Comparison of ENCODE assay signal across 12 mouse cellular contexts in the genomic region with DNA sequence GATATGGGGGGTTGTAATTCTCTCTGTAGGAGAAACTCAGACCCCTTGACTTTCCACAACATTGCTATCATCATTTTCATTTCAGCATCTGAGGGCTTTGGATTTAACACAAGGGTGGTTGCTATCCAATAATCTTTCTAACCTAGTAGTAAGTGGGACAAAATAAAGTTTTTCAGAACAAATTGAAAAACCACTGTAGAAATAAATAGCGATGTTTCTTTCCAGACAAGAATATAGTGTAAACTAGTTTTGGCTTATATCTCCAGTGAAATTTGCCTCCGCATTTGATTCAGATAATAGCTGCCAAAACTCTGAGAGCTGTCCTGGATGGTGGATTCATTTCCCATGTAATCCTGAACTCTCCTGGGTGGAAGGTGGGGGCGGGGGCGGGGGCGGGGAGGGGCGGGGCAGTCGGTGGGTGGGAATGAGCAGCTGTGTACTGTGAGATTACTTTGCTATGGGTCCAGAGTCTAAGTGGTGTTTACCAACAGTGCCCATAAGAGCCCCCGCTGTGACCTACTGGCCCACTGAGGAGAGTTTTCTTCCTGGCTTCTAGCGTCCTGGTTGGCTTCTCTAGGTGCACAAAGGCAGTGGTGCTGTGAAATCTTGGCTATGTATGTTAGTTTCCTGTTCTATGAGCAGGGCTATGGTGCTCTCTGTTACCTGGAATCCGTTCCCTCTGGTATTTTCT. TPM values are rescaled to one million over a fixed set of nuclear protein-coding genes. Genes with fewer than 3 reads are reported as not detected.
DNase-seq lines count a peak whose midpoint lies in the region; ATAC-seq and TF ChIP-seq lines count a peak whose summit lies in the region.
"Had no signal": no experiment of that assay in that cellular context is flagged by ENCODE, and none has a peak within 500 bp of the region (broad histone marks: within the 10 kb centered on the region; RNA-seq: fewer than 3 reads in every experiment).

No protein-coding gene starts in this region.

- H3K4me2 ChIP-seq in lung, postnatal 0 days (replicated peaks; ENCODE audit: low read depth, low read length) = peak overlapping the region; percentile 68
- H3K4me2 ChIP-seq in liver, embryonic 15.5 days = peak overlapping the region; percentile 34
- H3K4me2 ChIP-seq: forebrain, embryonic 13.5 days had no signal

- H3K27ac ChIP-seq in lung, postnatal 0 days (ENCODE audit: low read length) = no peak overlapping the region
- H3K27ac ChIP-seq in limb, embryonic 10.5 days = peak overlapping the region; percentile 96
- H3K27ac ChIP-seq in liver, embryonic 15.5 days (replicated peaks) = peak overlapping the region; percentile 22; the same call in 1 of the 2 replicates
- H3K27ac ChIP-seq: forebrain, embryonic 13.5 days; midbrain, embryonic 13.5 days had no signal

- no peaks in the 10 kb centered on the region for H3K36me3 ChIP-seq in lung, postnatal 0 days (ENCODE audit: insufficient read depth, low read length)
- H3K36me3 ChIP-seq in limb, embryonic 10.5 days = 0 out of 2 replicates have a peak, but pooled peaks cover 3% of the 10 kb centered on the region
- H3K36me3 ChIP-seq in liver, embryonic 15.5 days (replicated peaks) = no peaks in the 10 kb centered on the region
- H3K36me3 ChIP-seq: midbrain, embryonic 13.5 days had no signal

- TF ChIP-seq EP300 in lung, postnatal 0 days (IDR thresholded peaks at IDR 0.05) = no peak

- no peaks in the 10 kb centered on the region for H3K27me3 ChIP-seq in lung, postnatal 0 days (replicated peaks; ENCODE audit: insufficient read depth, low read length)
- no peaks in the 10 kb centered on the region for H3K27me3 ChIP-seq in limb, embryonic 10.5 days (ENCODE audit: low read depth, poor library complexity, severe bottlenecking)
- H3K27me3 ChIP-seq in liver, embryonic 15.5 days = no peaks in the 10 kb centered on the region
- H3K27me3 ChIP-seq: forebrain, embryonic 13.5 days had no signal

- DNase-seq in lung, postnatal 0 days (ENCODE audit: low spot score) = peak; percentile 26
- no peak for DNase-seq in lung, adult 2 months
- no peak for DNase-seq in limb, embryonic 10.5 days (ENCODE audit: low spot score)
- no peak for DNase-seq in layer of hippocampus, adult 11-12 months (ENCODE audit: low spot score)
- DNase-seq in heart, adult 9 months (ENCODE audit: low spot score in 2 of 2) = no peak
- DNase-seq in heart, adult 8-10 months (ENCODE audit: low spot score) = no peak
- DNase-seq: adrenal gland, adult 2 months; gastrocnemius, postnatal 14 days; lung, adult 18-20 months had no signal

- no peak for TF ChIP-seq CTCF in lung, postnatal 0 days (IDR thresholded peaks at IDR 0.05)
- no peak for TF ChIP-seq CTCF in lung, adult 2 months (IDR thresholded peaks at IDR 0.05; ENCODE audit: insufficient read depth, low read length)

- 0 out of 2 replicates have a peak overlapping the region, but pooled peaks have one; percentile 55 for H3K4me3 ChIP-seq in lung, postnatal 0 days (ENCODE audit: low read depth, low read length)
- no peak overlapping the region for H3K4me3 ChIP-seq in lung, adult 2 months (replicated peaks; ENCODE audit: extremely low read depth, low read depth, low read length)
- H3K4me3 ChIP-seq in limb, embryonic 10.5 days = peak overlapping the region; percentile 65
- H3K4me3 ChIP-seq in liver, embryonic 15.5 days (replicated peaks) = no peak overlapping the region
- H3K4me3 ChIP-seq: forebrain, embryonic 13.5 days; midbrain, embryonic 13.5 days had no signal

- no peak for ATAC-seq in lung, postnatal 0 days
- ATAC-seq in liver, embryonic 15.5 days (ENCODE audit: insufficient read depth) = peak; percentile 67
- ATAC-seq: forebrain, embryonic 13.5 days; midbrain, embryonic 13.5 days had no signal

- H3K4me1 ChIP-seq in lung, postnatal 0 days (ENCODE audit: insufficient read depth, low read depth, low read length) = peaks cover 4% of the 10 kb centered on the region; the same call in 1 of the 2 replicates
- peaks cover 2% of the 10 kb centered on the region; the same call in 1 of the 2 replicates for H3K4me1 ChIP-seq in lung, adult 2 months (ENCODE audit: control insufficient read depth, insufficient read depth, low read length)
- H3K4me1 ChIP-seq in limb, embryonic 10.5 days = peaks cover 50% of the 10 kb centered on the region
- H3K4me1 ChIP-seq in liver, embryonic 15.5 days (replicated peaks) = no peaks in the 10 kb centered on the region

- H3K9me3 ChIP-seq in lung, postnatal 0 days (ENCODE audit: low read length) = no peaks in the 10 kb centered on the region
- H3K9me3 ChIP-seq in limb, embryonic 10.5 days (replicated peaks) = no peaks in the 10 kb centered on the region
- no peaks in the 10 kb centered on the region for H3K9me3 ChIP-seq in liver, embryonic 15.5 days (replicated peaks)
- H3K9me3 ChIP-seq: midbrain, embryonic 13.5 days had no signal

- 32% methylated on average over 9 of the region's 10 CpGs for WGBS in lung, postnatal 0 days
- WGBS in lung, adult 2 months = 38% methylated on average over 10 of the region's 10 CpGs
- 34% methylated on average over 10 of the region's 10 CpGs for WGBS in limb, embryonic 10.5 days
- 43% methylated on average over 10 of the region's 10 CpGs for WGBS in liver, embryonic 15.5 days (ENCODE audit: insufficient replicate concordance)

- no peak overlapping the region for H3K9ac ChIP-seq in lung, postnatal 0 days (replicated peaks; ENCODE audit: low read depth)
- H3K9ac ChIP-seq in liver, embryonic 15.5 days = no peak overlapping the region
- H3K9ac ChIP-seq: forebrain, embryonic 13.5 days; midbrain, embryonic 13.5 days had no signal

- TF ChIP-seq POLR2A in lung, adult 2 months (IDR thresholded peaks at IDR 0.05; ENCODE audit: borderline replicate concordance, extremely low read depth, low read depth, low read length) = no peak

RNA-seq across cellular contexts. Expression of gene Arhgap24, which starts 2.2 kb away (rescaled TPM):
- 26.3 and 28.2 TPM in 2 replicates for polyA plus RNA-seq in lung, postnatal 0 days (2015; fragmentation: Nextera tagmentation; extraction: Ambion mirVana)
- polyA plus RNA-seq in lung, adult 2 months (2012; rRNA removed) = 9.1 and 12.1 TPM in 2 replicates
- polyA plus RNA-seq in limb, embryonic 10.5 days (2016; fragmentation: Nextera tagmentation; extraction: Ambion mirVana) = 12.8 and 16.4 TPM in 2 replicates
- polyA plus RNA-seq in liver, embryonic 15.5 days (2015; fragmentation: Nextera tagmentation; extraction: Ambion mirVana) = 3.2 and 3.7 TPM in 2 replicates
- total RNA-seq in heart, adult 8-10 months (2022) = 10 to 100 TPM; 19.9 to 26.1 (median 22.1) TPM

Comparison
In these comparisons a context has a peak if more than half of its experiments do, and no peak if none do; other contexts are left out.
1. H3K4me3 ChIP-seq: peak in lung, postnatal 0 days (single experiment) and limb, embryonic 10.5 days (single experiment); none in lung, adult 2 months (single experiment) and liver, embryonic 15.5 days (single experiment).